8 mouse cellular contexts compared by ENCODE assay signal in the genomic region with DNA sequence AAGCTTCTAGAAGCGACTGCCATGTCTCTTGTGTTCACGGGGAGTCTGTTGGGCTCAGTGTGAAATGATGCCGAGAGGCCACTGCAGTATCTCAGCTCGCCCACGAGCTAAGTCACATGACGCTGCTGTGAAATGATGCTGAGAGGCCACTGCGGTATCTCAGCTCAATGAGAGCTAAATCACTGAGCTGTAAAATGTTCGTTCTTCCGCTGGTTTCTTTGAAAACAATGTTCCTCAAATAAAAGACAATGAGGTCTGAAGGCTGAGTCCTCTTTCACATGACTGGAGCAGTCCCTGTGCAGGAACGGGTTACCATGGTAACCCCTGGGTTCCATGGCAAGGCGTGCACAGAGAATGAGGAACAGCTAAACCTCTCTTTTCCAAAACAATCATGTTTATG. TPM values are rescaled to one million over a fixed set of nuclear protein-coding genes. Genes with fewer than 3 reads are reported as not detected.
DNase-seq lines count a peak whose midpoint lies in the region; ATAC-seq and TF ChIP-seq lines count a peak whose summit lies in the region.
"Had no signal": no experiment of that assay in that cellular context is flagged by ENCODE, and none has a peak within 500 bp of the region (broad histone marks: within the 10 kb centered on the region; RNA-seq: fewer than 3 reads in every experiment).

No protein-coding gene starts in this region.

- H3K9ac ChIP-seq in forebrain, embryonic 13.5 days, result peak overlapping the region; percentile 43; the same call in 1 of the 2 replicates

- H3K27ac ChIP-seq in cerebellum, adult 2 months (ENCODE audit: insufficient read depth, low read length), result peak overlapping the region; percentile 51
- peak overlapping the region; percentile 79 for H3K27ac ChIP-seq in forebrain, embryonic 13.5 days
- H3K27ac ChIP-seq: kidney, postnatal 0 days had no signal

- 0 out of 2 replicates have a peak, but pooled peaks cover 2% of the 10 kb centered on the region for H3K4me1 ChIP-seq in cerebellum, adult 2 months (ENCODE audit: control insufficient read depth, insufficient read depth, low read length)
- H3K4me1 ChIP-seq in forebrain, embryonic 13.5 days, result peaks cover 29% of the 10 kb centered on the region

- 2% methylated on average over 11 of the region's 11 CpGs for WGBS in cerebellum, adult 2 months
- 4% methylated on average over 11 of the region's 11 CpGs for WGBS in forebrain, embryonic 13.5 days

- peak; percentile 91 for ATAC-seq in forebrain, embryonic 13.5 days

- H3K4me2 ChIP-seq in forebrain, embryonic 13.5 days, result peak overlapping the region; percentile 56

- no peak for TF ChIP-seq CTCF in cerebellum, adult 2 months (IDR thresholded peaks at IDR 0.05; ENCODE audit: borderline replicate concordance, insufficient read depth, low read depth, low read length)

- no peaks in the 10 kb centered on the region for H3K36me3 ChIP-seq in forebrain, embryonic 13.5 days (ENCODE audit: poor library complexity, severe bottlenecking)

- 0 out of 2 replicates have a peak, but pooled peaks have one; percentile 14 for TF ChIP-seq POLR2A in cerebellum, adult 2 months (IDR thresholded peaks at IDR 0.05; ENCODE audit: borderline replicate concordance, insufficient read depth, low read length)

- peak; percentile 55 to 62 for DNase-seq in cerebellum, adult 2 months
- DNase-seq in left cerebral cortex, adult 11 months (ENCODE audit: low spot score), result peak; percentile 47
- peak; percentile 91 for DNase-seq in retina, embryonic 14.5 days (ENCODE audit: low spot score)
- no peak for DNase-seq in lung, adult 18-20 months
- DNase-seq in gastrocnemius, adult 18-20 months (ENCODE audit: low spot score), result no peak
- no peak for DNase-seq in gastrocnemius, postnatal 25 days

- H3K9me3 ChIP-seq in forebrain, embryonic 13.5 days (replicated peaks), result no peaks in the 10 kb centered on the region

- peak overlapping the region; percentile 67 for H3K4me3 ChIP-seq in cerebellum, adult 2 months (replicated peaks; ENCODE audit: insufficient read depth, low read depth, low read length)
- H3K4me3 ChIP-seq in forebrain, embryonic 13.5 days, result peak overlapping the region; percentile 34

- no peaks in the 10 kb centered on the region for H3K27me3 ChIP-seq in cerebellum, adult 2 months (ENCODE audit: control insufficient read depth, insufficient read depth, low read length)
- peaks cover 12% of the 10 kb centered on the region; the same call in 1 of the 2 replicates for H3K27me3 ChIP-seq in forebrain, embryonic 13.5 days

RNA-seq across cellular contexts. Expression of a gene that starts 11.5 kb away (rescaled TPM):
- polyA plus RNA-seq in cerebellum, adult 2 months (2012; rRNA removed), result 66.4 and 70.0 TPM in 2 replicates
- 6.9 and 7.0 TPM in 2 replicates for polyA plus RNA-seq in forebrain, embryonic 13.5 days (2015; fragmentation: Nextera tagmentation; extraction: Ambion mirVana)
- under 1 TPM; 0.24 to 0.50 TPM for total RNA-seq in gastrocnemius, adult 18-20 months (2021)
- 1 to 10 TPM in 1 of 2 experiments, under 1 TPM in 1; 0.69 to 1.0 TPM for total RNA-seq in gastrocnemius, postnatal 25 days (2021)

RNA-seq across cellular contexts. Expression of a gene that starts 50.0 kb away (rescaled TPM):
- 41.3 and 43.7 TPM in 2 replicates for polyA plus RNA-seq in cerebellum, adult 2 months (2012; rRNA removed)
- 30.5 and 33.8 TPM in 2 replicates for polyA plus RNA-seq in forebrain, embryonic 13.5 days (2015; fragmentation: Nextera tagmentation; extraction: Ambion mirVana)
- under 1 TPM; 0.17 to 0.25 TPM for total RNA-seq in gastrocnemius, adult 18-20 months (2021)
- total RNA-seq in gastrocnemius, postnatal 25 days (2021), result under 1 TPM; 0.26 to 0.27 TPM

Comparison
In these comparisons a context has a peak if more than half of its experiments do, and no peak if none do; other contexts are left out.
1. DNase-seq: peak in cerebellum, adult 2 months (2 of 2), left cerebral cortex, adult 11 months (single experiment) and retina, embryonic 14.5 days (single experiment); none in lung, adult 18-20 months (0 of 2), gastrocnemius, adult 18-20 months (single experiment) and gastrocnemius, postnatal 25 days (single experiment).